In the genomic region with DNA sequence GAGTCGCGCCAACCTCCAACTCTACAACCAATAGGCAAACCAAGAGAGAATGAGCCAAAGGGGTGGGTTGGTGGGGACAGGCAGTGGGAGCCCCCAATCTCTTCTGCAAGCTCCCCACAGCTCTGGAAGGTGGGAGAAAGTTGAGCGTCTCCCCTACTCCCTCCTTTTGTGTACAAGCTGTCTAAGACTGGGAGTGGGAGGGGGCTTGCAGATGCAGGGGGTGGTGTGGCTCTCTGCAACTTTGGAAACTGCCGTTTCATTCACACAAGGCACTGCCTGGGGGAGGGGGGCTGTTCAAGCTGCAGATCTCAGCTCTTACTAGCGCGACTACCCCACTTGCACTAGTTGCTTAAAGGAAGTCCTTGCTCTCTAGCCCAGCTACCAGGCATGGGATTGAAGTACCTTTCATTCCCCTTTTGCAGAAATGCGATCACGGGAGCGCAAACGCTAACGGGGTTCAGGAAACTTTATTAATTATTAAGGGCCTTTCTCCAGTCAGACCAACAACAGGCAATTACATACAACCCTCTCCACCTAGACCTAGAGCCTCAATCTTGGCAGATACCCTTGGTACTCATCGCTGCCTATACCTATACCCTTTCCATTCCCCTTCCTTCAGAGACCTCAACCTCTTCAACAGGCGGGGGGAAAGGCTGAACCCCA, we compare ENCODE assay signal across 7 mouse cellular contexts. TPM values are rescaled to one million over a fixed set of nuclear protein-coding genes. Genes with fewer than 3 reads are reported as not detected.
DNase-seq lines count a peak whose midpoint lies in the region; ATAC-seq lines count a peak whose summit lies in the region.

No protein-coding gene starts in this region.

- peak overlapping the region; percentile 70 for H3K4me3 ChIP-seq in limb, embryonic 15.5 days
- peak overlapping the region; percentile 80 for H3K4me3 ChIP-seq in neural tube, embryonic 15.5 days (replicated peaks)

- no peak; the same call in 1 of the 2 replicates for ATAC-seq in limb, embryonic 15.5 days (ENCODE audit: insufficient number of reproducible peaks, low FRiP score, low TSS enrichment, low read depth)
- ATAC-seq in neural tube, embryonic 15.5 days (ENCODE audit: low FRiP score), result no peak

- H3K4me2 ChIP-seq in limb, embryonic 15.5 days, result peak overlapping the region; percentile 96
- H3K4me2 ChIP-seq in neural tube, embryonic 15.5 days, result peak overlapping the region; percentile 93

- H3K9me3 ChIP-seq in limb, embryonic 15.5 days, result no peaks in the 10 kb centered on the region
- no peaks in the 10 kb centered on the region for H3K9me3 ChIP-seq in neural tube, embryonic 15.5 days (replicated peaks)

- peaks cover 3% of the 10 kb centered on the region; the same call in 1 of the 2 replicates for H3K36me3 ChIP-seq in limb, embryonic 15.5 days
- H3K36me3 ChIP-seq in neural tube, embryonic 15.5 days, result peaks cover 13% of the 10 kb centered on the region

- H3K27ac ChIP-seq in limb, embryonic 15.5 days, result peak overlapping the region; percentile 80; the same call in 1 of the 2 replicates
- H3K27ac ChIP-seq in neural tube, embryonic 15.5 days (replicated peaks), result peak overlapping the region; percentile 97

- DNase-seq in R1 (ENCODE audit: low read depth, low spot score), result peak; percentile 66
- DNase-seq in brain, adult 2 months (ENCODE audit: low read depth, low spot score), result peak; percentile 64
- DNase-seq in forelimb bud, embryonic 11.5 days (ENCODE audit: low read depth, low spot score), result peak; percentile 62
- peak; percentile 16 for DNase-seq in kidney, adult 11 months
- DNase-seq in yolk sac, embryonic 10.5 days (ENCODE audit: low spot score), result peak; percentile 51

- peaks cover 49% of the 10 kb centered on the region for H3K4me1 ChIP-seq in limb, embryonic 15.5 days
- H3K4me1 ChIP-seq in neural tube, embryonic 15.5 days, result peaks cover 39% of the 10 kb centered on the region

- WGBS in limb, embryonic 15.5 days, result 0% methylated on average over 13 of the region's 13 CpGs
- WGBS in neural tube, embryonic 15.5 days, result under 1% methylated on average over 13 of the region's 13 CpGs

- H3K9ac ChIP-seq in limb, embryonic 15.5 days, result peak overlapping the region; percentile 70
- H3K9ac ChIP-seq in neural tube, embryonic 15.5 days (replicated peaks), result peak overlapping the region; percentile 91

- H3K27me3 ChIP-seq in limb, embryonic 15.5 days, result peaks cover 7% of the 10 kb centered on the region; the same call in 1 of the 2 replicates
- H3K27me3 ChIP-seq in neural tube, embryonic 15.5 days (replicated peaks), result no peaks in the 10 kb centered on the region

RNA-seq across cellular contexts. Expression of a gene that starts 1.1 kb away (rescaled TPM):
- polyA plus RNA-seq in limb, embryonic 15.5 days (2015; fragmentation: Nextera tagmentation; extraction: Ambion mirVana), result 25.2 and 25.3 TPM in 2 replicates
- polyA plus RNA-seq in neural tube, embryonic 15.5 days (2015; fragmentation: Nextera tagmentation; extraction: Ambion mirVana), result 40.7 and 43.2 TPM in 2 replicates

Comparison
In these comparisons a context has a peak if more than half of its experiments do, and no peak if none do; other contexts are left out.
1. DNase-seq: peak in every context shown above with its lines; median percentile 66 in R1; 64 in brain, adult 2 months; 62 in forelimb bud, embryonic 11.5 days; 51 in yolk sac, embryonic 10.5 days; 16 in kidney, adult 11 months.